Comparison of ENCODE assay signal across 8 mouse cellular contexts in the genomic region with DNA sequence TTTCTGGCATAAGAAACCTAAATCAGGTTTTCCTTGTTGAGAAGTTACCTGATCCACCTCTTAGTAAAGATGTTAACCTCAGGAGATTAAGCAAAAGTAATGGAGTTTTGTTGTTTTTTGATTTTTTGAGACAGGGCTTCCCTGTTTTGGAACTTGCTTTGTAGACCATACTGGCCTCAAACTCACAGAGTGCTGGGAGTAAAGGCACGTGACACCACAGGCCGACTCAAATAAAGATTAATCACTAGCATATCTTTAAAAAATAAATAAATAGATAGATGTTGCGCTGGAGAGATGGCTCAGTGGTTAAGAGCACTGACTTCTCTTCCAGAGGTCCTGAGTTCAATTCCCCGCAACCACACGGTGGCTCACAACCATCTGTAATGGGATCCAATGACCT. TPM values are rescaled to one million over a fixed set of nuclear protein-coding genes. Genes with fewer than 3 reads are reported as not detected.
DNase-seq lines count a peak whose midpoint lies in the region; ATAC-seq and TF ChIP-seq lines count a peak whose summit lies in the region.

No protein-coding gene starts in this region.

- peaks cover 4% of the 10 kb centered on the region; the same call in 1 of the 2 replicates for H3K36me3 ChIP-seq in heart, embryonic 14.5 days (ENCODE audit: control insufficient read depth, insufficient read depth, low read length)
- H3K36me3 ChIP-seq in MEL (ENCODE audit: control insufficient read depth in 1 of 2, insufficient read depth in 2 of 2, low read length in 2 of 2): peaks cover 2 to 26% of the 10 kb centered on the region in 2 experiments; a peak in 3 of 4 replicates
- no peaks in the 10 kb centered on the region for H3K36me3 ChIP-seq in hindbrain, embryonic 11.5 days (ENCODE audit: control insufficient read depth, insufficient read depth, low read length)
- peaks cover 15% of the 10 kb centered on the region for H3K36me3 ChIP-seq in midbrain, embryonic 10.5 days

- H3K27ac ChIP-seq in heart, embryonic 14.5 days (replicated peaks in 1 of 2; ENCODE audit: control insufficient read depth in 1 of 2, insufficient read depth in 1 of 2, low read depth in 2 of 2, low read length in 2 of 2): peak overlapping the region; percentile 90 to 93
- H3K27ac ChIP-seq in MEL (ENCODE audit: control insufficient read depth, low read depth, low read length): peak overlapping the region; percentile 97
- H3K27ac ChIP-seq in hindbrain, embryonic 11.5 days (ENCODE audit: low read depth, low read length): 0 out of 2 replicates have a peak overlapping the region, but pooled peaks have one; percentile 82
- H3K27ac ChIP-seq in midbrain, embryonic 10.5 days (replicated peaks): peak overlapping the region; percentile 97

- no peak; a peak in 1 of 4 replicates for TF ChIP-seq POLR2A in MEL (IDR thresholded peaks at IDR 0.05; ENCODE audit: control insufficient read depth in 1 of 2, insufficient read depth in 1 of 2, low read depth in 1 of 2, low read length in 2 of 2, poor library complexity in 1 of 2)

- H3K9ac ChIP-seq in heart, embryonic 14.5 days (ENCODE audit: low read length): peak overlapping the region; percentile 84
- H3K9ac ChIP-seq in MEL (ENCODE audit: control insufficient read depth, low read depth, low read length, poor library complexity, severe bottlenecking): peak overlapping the region; percentile 96
- H3K9ac ChIP-seq in hindbrain, embryonic 11.5 days (ENCODE audit: low read depth, low read length): peak overlapping the region; percentile 98

- peak overlapping the region; percentile 77 to 80; a peak in 3 of 4 replicates for H3K4me3 ChIP-seq in heart, embryonic 14.5 days (ENCODE audit: control insufficient read depth in 1 of 2, insufficient read depth in 1 of 2, low read depth in 1 of 2, low read length in 2 of 2)
- peak overlapping the region in 1 of 2 experiments; percentile 92; a peak in 3 of 4 replicates for H3K4me3 ChIP-seq in MEL (ENCODE audit: control insufficient read depth in 1 of 2, insufficient read depth in 1 of 2, low read depth in 2 of 2, low read length in 2 of 2)
- peak overlapping the region; percentile 92 for H3K4me3 ChIP-seq in hindbrain, embryonic 11.5 days (ENCODE audit: low read depth, low read length)
- peak overlapping the region; percentile 92 for H3K4me3 ChIP-seq in midbrain, embryonic 10.5 days

- peaks cover 7 to 25% of the 10 kb centered on the region in 2 experiments for H3K4me1 ChIP-seq in heart, embryonic 14.5 days (ENCODE audit: control insufficient read depth in 2 of 2, insufficient read depth in 2 of 2, low read length in 2 of 2)
- peaks cover 6 to 22% of the 10 kb centered on the region in 2 experiments; a peak in 3 of 4 replicates for H3K4me1 ChIP-seq in MEL (ENCODE audit: control insufficient read depth in 1 of 2, insufficient read depth in 2 of 2, low read length in 2 of 2)
- H3K4me1 ChIP-seq in hindbrain, embryonic 11.5 days (replicated peaks; ENCODE audit: control insufficient read depth, insufficient read depth, low read length): peaks cover 9% of the 10 kb centered on the region
- peaks cover 32% of the 10 kb centered on the region for H3K4me1 ChIP-seq in midbrain, embryonic 10.5 days

- ATAC-seq in heart, embryonic 14.5 days (ENCODE audit: insufficient number of reproducible peaks, insufficient read depth, low FRiP score, low read depth): no peak
- no peak for ATAC-seq in hindbrain, embryonic 11.5 days (ENCODE audit: low FRiP score)

- peaks cover 37% of the 10 kb centered on the region for H3K79me2 ChIP-seq in MEL (ENCODE audit: control insufficient read depth, insufficient read depth, low read length, poor library complexity)

- no peaks in the 10 kb centered on the region for H3K9me3 ChIP-seq in heart, embryonic 14.5 days (ENCODE audit: control insufficient read depth, low read length)
- no peaks in the 10 kb centered on the region for H3K9me3 ChIP-seq in MEL (replicated peaks; ENCODE audit: insufficient read depth, low read length)
- no peaks in the 10 kb centered on the region for H3K9me3 ChIP-seq in hindbrain, embryonic 11.5 days (ENCODE audit: control insufficient read depth, low read length)
- H3K9me3 ChIP-seq in midbrain, embryonic 10.5 days (replicated peaks): no peaks in the 10 kb centered on the region

- TF ChIP-seq RAD21 in MEL (IDR thresholded peaks at IDR 0.05; ENCODE audit: low read depth, low read length): no peak

- intact Hi-C loops in left cerebral cortex, postnatal 36 days (cut with DNase I): loop anchor here (5.0 kb wide), 1 partner anchor 139 kb away; the partner anchor contains the start of gene Ube2r2

- WGBS in heart, embryonic 14.5 days: 77% methylated on average over 5 of the region's 5 CpGs
- WGBS in hindbrain, embryonic 11.5 days: 72% methylated on average over 5 of the region's 5 CpGs
- 82% methylated on average over 5 of the region's 5 CpGs for WGBS in midbrain, embryonic 10.5 days

- H3K27me3 ChIP-seq in heart, embryonic 14.5 days (ENCODE audit: control insufficient read depth, insufficient read depth, low read length): no peaks in the 10 kb centered on the region
- H3K27me3 ChIP-seq in MEL (ENCODE audit: control insufficient read depth in 1 of 2, insufficient read depth in 2 of 2, low read length in 2 of 2): no peaks in the 10 kb centered on the region
- no peaks in the 10 kb centered on the region for H3K27me3 ChIP-seq in hindbrain, embryonic 11.5 days (ENCODE audit: control insufficient read depth, insufficient read depth, low read length)
- no peaks in the 10 kb centered on the region for H3K27me3 ChIP-seq in midbrain, embryonic 10.5 days (ENCODE audit: low read depth, poor library complexity, severe bottlenecking)

- peak overlapping the region; percentile 78 for H3K4me2 ChIP-seq in heart, embryonic 14.5 days (ENCODE audit: low read length)
- H3K4me2 ChIP-seq in hindbrain, embryonic 11.5 days (replicated peaks; ENCODE audit: low read depth, low read length): peak overlapping the region; percentile 54

- no peak for DNase-seq in heart, adult 9 months (ENCODE audit: low spot score in 2 of 2)
- DNase-seq in MEL (ENCODE audit: low read depth, low spot score): no peak
- DNase-seq in hindbrain, embryonic 11.5 days (ENCODE audit: low spot score): no peak
- no peak for DNase-seq in midbrain, embryonic 10.5 days (ENCODE audit: low spot score)
- DNase-seq in T-cell, adult 2 months (ENCODE audit: low spot score): no peak
- no peak for DNase-seq in adrenal gland, postnatal 10 days
- no peak for DNase-seq in left cerebral cortex, postnatal 36 days (ENCODE audit: low spot score in 2 of 2)

- TF ChIP-seq CTCF in MEL (IDR thresholded peaks at IDR 0.05 in 2 of 3, conservative IDR thresholded peaks at IDR 0.05 in 1 of 3; ENCODE audit: control insufficient read depth in 1 of 3, insufficient read depth in 1 of 3, low read depth in 2 of 3, low read length in 3 of 3, poor library complexity in 1 of 3, severe bottlenecking in 1 of 3): no peak

- TF ChIP-seq EP300 in MEL (IDR thresholded peaks at IDR 0.05; ENCODE audit: low read depth in 1 of 2, low read length in 2 of 2): peak in 1 of 2 experiments; percentile 22; a peak in 1 of 4 replicates

TF ChIP-seq in MEL, 35 proteins besides CTCF, POLR2A, EP300 and RAD21:
- peak in 1 of 2 experiments; percentile 51; a peak in 1 of 4 replicates for TF ChIP-seq USF2 (IDR thresholded peaks at IDR 0.05; ENCODE audit: borderline replicate concordance in 1 of 2, insufficient read depth in 1 of 2, low read depth in 1 of 2, low read length in 2 of 2)
- TF ChIP-seq ZMIZ1 (IDR thresholded peaks at IDR 0.05; ENCODE audit: low read depth, low read length): 0 out of 2 replicates have a peak, but pooled peaks have one; percentile 33
- peak; percentile 74; the same call in 1 of the 2 replicates for TF ChIP-seq BHLHE40 (IDR thresholded peaks at IDR 0.05; ENCODE audit: borderline replicate concordance, low read depth, low read length)
- no peak for TF ChIP-seq POLR2AphosphoS5 (IDR thresholded peaks at IDR 0.05; ENCODE audit: borderline replicate concordance, low read depth, low read length)
- no peak for TF ChIP-seq MAZ (IDR thresholded peaks at IDR 0.05; ENCODE audit: low read depth, low read length)
- 0 out of 2 replicates have a peak, but pooled peaks have one; percentile 10 for TF ChIP-seq ELF1 (IDR thresholded peaks at IDR 0.05; ENCODE audit: low read depth, low read length)
- peak; percentile 84 for TF ChIP-seq USF1 (IDR thresholded peaks at IDR 0.05; ENCODE audit: low read depth, low read length)

RNA-seq across cellular contexts. Expression of gene Ubap2, which starts 1.0 kb away (rescaled TPM):
- polyA plus RNA-seq in heart, embryonic 14.5 days (2014; fragmentation: Nextera tagmentation; extraction: Ambion mirVana): 41.6 and 45.4 TPM in 2 replicates
- total RNA-seq in MEL (2012; rRNA removed): 22.5 and 22.7 TPM in 2 replicates
- 100 to 1,000 TPM; 127 to 170 TPM for polyA plus RNA-seq in MEL (2012; ENCODE audit: insufficient read depth in 1 of 2, insufficient read length in 2 of 2, low read depth in 1 of 2, low replicate concordance in 2 of 2, missing spikeins in 1 of 2)
- polyA plus RNA-seq in hindbrain, embryonic 11.5 days (2014; fragmentation: Nextera tagmentation; extraction: Ambion mirVana): 62.2 and 66.3 TPM in 2 replicates
- 77.0 and 86.5 TPM in 2 replicates for polyA plus RNA-seq in midbrain, embryonic 10.5 days (2016; fragmentation: Nextera tagmentation; extraction: Ambion mirVana)
- total RNA-seq in adrenal gland, postnatal 10 days (2021): 10 to 100 TPM; 39.0 to 46.7 TPM
- total RNA-seq in left cerebral cortex, postnatal 36 days (2021): 10 to 100 TPM; 36.9 to 43.3 TPM

RNA-seq across cellular contexts. Expression of gene Dcaf12, which starts 38.8 kb away (rescaled TPM):
- polyA plus RNA-seq in heart, embryonic 14.5 days (2014; fragmentation: Nextera tagmentation; extraction: Ambion mirVana): 33.2 and 34.2 TPM in 2 replicates
- total RNA-seq in MEL (2012; rRNA removed): 24.3 and 25.9 TPM in 2 replicates
- 10 to 100 TPM in 1 of 2 experiments, not detected in 1; 49.2 TPM for polyA plus RNA-seq in MEL (2012; ENCODE audit: insufficient read depth in 1 of 2, insufficient read length in 2 of 2, low read depth in 1 of 2, low replicate concordance in 2 of 2, missing spikeins in 1 of 2)
- polyA plus RNA-seq in hindbrain, embryonic 11.5 days (2014; fragmentation: Nextera tagmentation; extraction: Ambion mirVana): 40.3 and 55.4 TPM in 2 replicates
- polyA plus RNA-seq in midbrain, embryonic 10.5 days (2016; fragmentation: Nextera tagmentation; extraction: Ambion mirVana): 61.7 and 67.4 TPM in 2 replicates
- total RNA-seq in adrenal gland, postnatal 10 days (2021): 10 to 100 TPM; 47.2 to 51.8 TPM
- total RNA-seq in left cerebral cortex, postnatal 36 days (2021): 10 to 100 TPM; 41.9 to 43.5 TPM
